Mouse (Mus musculus) ES-E14 (cell line): ENCODE measurements around the gene Angpt4.

Experiments
- CHD2 ChIP-seq: IDR thresholded peaks from 2 replicates; pipeline ENCODE4 v1.6.1; 2014; ENCODE audit warnings: mild to moderate bottlenecking, low read depth, low read length, inconsistent platforms
- HCFC1 ChIP-seq: IDR thresholded peaks from 2 replicates; pipeline ENCODE4 v1.6.1; 2012; ENCODE audit warnings: low read length, inconsistent platforms, borderline replicate concordance; ENCODE audit not compliant: insufficient read depth
- MAFK ChIP-seq: IDR thresholded peaks from 2 replicates; pipeline ENCODE4 v1.6.1; 2014; ENCODE audit warnings: mild to moderate bottlenecking, low read depth, low read length, inconsistent platforms; ENCODE audit not compliant: insufficient read depth
- ZC3H11A ChIP-seq: IDR thresholded peaks from 2 replicates; pipeline ENCODE4 v1.6.1; 2012; ENCODE audit warnings: low read depth, mild to moderate bottlenecking, inconsistent platforms, low read length, borderline replicate concordance
- ZNF384 ChIP-seq: IDR thresholded peaks from 2 replicates; pipeline ENCODE4 v1.6.1; 2012; ENCODE audit warnings: low read depth, low read length, inconsistent platforms

- no peak for TF ChIP-seq MAFK
- no peak for TF ChIP-seq CHD2
- TF ChIP-seq ZC3H11A: no peak
- TF ChIP-seq ZNF384: no peak
- no peak for TF ChIP-seq HCFC1
Measured at GRCm38 (mm10) chr2:151915111-151915510, 4.1 kb downstream of the Angpt4 start.
